Mouse (Mus musculus): Measurements from ENCODE around the gene Minpp1. TPM values are rescaled to one million over a fixed set of nuclear protein-coding genes. Genes with fewer than 3 reads are reported as not detected.
"Not testable (repeated sequence)": the region's sequence is repeated elsewhere in the genome, so short reads cannot be mapped to it uniquely, and the experiment has no call there.

Minpp1 gene
- total RNA-seq (2021) = 10 to 100 TPM; 30.8 to 36.7 TPM
- long read RNA-seq, experiment 1, transcript Minpp1-201 (5 exons, 2,613 nt) = major isoform, 141 of 149 reads
- long read RNA-seq, experiment 1, partial matches to known transcripts = 7 of 149 reads
- long read RNA-seq, experiment 1, other reads (novel, unspliced or antisense) = 1 of 149 reads
- long read RNA-seq, experiment 2, transcript Minpp1-201 (5 exons, 2,613 nt) = major isoform, 57 of 57 reads
- long read RNA-seq, experiment 2, partial matches to known transcripts = 0 of 57 reads
- long read RNA-seq, experiment 2, other reads (novel, unspliced or antisense) = 0 of 57 reads

- peak; percentile 93 for DNase-seq
These were observed at the start of gene Minpp1 for GRCm38 (mm10) chr19:32485681-32486105. TSS of gene Minpp1 (plus strand) at chr19:32485769.

DNA sequence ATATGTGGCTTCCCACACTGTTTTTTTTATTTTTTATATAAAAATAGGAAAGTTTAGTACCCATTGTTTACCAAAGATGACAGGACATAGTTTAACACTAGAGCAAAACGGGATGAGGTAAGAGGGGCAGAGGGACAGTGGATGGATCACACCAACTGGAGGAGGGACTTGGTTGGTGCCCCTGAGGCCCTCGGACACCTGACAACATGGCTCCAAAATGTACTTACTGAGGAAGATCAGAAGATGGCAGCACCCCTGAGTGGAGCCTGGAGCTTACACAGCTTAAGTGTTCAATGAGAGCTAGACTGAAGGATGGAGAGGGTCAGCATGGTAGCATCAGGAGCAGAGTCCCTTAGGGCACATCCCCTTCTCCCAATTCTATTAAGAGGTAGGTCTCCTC lies 46.2 kb upstream of the Minpp1 start:
- DNase-seq = no peak

DNA sequence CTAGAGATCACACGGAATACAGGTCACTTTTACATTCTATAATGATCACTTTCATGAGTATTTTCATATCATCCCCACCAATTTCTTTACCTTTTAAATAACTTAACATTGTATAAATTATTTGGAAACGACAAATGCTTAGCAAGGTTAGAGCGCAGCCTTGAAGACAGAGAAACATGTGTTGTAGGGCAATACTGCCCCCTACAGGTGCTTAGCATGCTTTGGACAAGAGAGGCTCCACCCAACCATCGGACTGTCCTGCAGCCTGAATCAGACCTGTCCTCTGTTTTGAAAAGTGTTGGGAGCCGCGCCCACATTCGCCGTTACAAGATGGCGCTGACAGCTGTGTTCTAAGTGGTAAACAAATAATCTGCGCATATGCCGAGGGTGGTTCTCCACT lies 44.0 kb upstream of the Minpp1 start:
- DNase-seq = peak; percentile 53

DNA sequence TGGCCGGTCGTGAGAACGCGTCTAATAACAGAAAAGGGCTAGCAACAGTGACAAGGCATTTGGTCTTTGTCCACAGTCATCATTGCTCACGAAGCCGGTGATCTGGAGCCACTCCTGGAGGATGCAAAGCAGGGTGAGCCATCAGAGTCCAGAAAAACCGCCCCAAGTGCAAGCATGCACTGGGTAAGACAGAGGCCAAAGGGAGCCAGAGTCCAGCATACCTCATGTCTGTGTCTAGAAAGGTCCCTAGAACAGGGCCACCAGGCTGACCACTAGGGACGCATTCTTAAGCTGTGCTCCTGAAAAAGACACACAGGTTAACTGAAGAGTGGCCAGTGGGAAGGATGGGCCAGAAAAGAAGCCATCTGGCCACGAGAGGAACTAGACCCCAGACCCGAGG lies 36.6 kb upstream of the Minpp1 start:
- no peak for DNase-seq

GRCm38 (mm10) chr19:32452231-32452630 lies 33.3 kb upstream of the Minpp1 start:
- DNase-seq = no peak

DNA sequence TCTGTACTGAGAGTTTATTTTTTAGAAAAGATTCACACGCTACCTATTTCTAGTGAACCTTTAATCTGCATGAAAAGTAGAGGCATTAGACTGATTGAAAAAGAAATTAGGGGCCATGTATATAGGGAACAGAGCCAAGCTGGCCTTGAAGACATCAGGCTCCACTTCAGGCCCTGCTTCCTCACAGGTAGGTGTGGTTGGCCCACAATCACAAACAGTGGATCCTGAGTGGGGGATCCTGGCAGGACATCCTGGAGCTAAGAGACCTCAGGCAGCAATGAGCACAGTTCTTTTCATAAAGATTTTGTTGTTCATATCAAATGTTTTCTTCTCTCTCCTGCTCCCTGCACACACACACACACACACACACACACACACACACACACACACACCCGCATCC lies 28.8 kb upstream of the Minpp1 start:
- DNase-seq = no peak

DNA sequence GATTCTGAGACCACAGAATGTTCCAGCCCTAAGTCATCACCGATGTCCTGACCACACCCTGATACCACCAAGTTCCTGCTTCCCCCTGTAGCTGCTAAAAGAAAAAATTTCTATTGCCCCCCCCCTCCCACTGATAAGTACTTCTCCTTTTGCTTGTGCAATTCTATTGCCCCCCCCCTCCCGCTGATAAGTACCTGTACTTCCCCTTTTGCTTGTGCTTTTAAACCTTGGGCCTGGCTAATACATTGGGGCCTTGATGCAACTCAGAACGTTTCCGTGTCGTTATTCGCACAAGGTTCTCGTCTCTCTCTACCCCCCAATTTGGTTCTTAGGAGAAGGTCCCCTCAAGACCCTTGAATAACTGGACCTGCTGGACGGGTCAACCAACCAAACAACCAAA lies 27.9 kb upstream of the Minpp1 start:
- DNase-seq = not testable (repeated sequence)

DNA sequence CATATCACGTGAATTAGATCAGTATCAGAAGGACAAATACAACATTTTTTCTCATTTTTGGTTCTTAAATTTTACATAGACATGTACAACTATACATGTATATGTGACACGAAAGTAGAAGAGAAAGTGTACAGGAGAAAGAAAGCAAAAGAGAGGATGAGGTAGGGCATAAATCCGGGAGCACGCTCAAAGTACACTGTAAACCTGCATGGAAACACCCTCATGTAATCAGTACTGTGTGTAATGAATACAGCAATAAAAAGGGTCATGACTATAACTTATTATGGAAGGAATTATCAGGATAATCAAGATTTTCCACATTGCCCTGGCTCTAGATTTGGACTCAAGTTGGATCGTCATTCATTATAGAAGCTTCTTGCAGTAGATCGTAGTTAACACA lies 22.5 kb upstream of the Minpp1 start:
- no peak for DNase-seq

GRCm38 (mm10) chr19:32465228-32465627 lies 20.3 kb upstream of the Minpp1 start:
- no peak for DNase-seq

DNA sequence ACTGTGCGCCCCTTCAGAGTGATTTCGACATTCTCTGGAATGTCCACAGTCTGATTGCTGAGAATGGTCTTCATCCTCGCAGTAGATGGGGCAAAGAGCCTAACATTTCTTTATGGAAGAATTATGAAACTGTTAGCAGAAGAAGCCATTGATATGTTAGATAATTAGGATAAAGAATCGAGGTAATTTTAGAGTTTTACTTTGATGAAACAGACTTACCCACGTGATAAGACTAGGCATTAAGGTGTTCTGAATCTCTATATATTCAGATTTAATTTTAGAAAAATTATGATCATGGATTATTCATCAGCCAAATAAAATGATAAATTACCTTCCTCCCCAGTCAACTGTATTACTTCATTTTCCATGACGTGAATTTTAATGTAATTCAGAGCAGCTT lies 19.1 kb upstream of the Minpp1 start, which contains the start of gene Rpl9-ps6:
Rpl9-ps6 (minus strand) TSS at position 101 of the 400 bp plus-strand sequence.
- DNase-seq = no peak

DNA sequence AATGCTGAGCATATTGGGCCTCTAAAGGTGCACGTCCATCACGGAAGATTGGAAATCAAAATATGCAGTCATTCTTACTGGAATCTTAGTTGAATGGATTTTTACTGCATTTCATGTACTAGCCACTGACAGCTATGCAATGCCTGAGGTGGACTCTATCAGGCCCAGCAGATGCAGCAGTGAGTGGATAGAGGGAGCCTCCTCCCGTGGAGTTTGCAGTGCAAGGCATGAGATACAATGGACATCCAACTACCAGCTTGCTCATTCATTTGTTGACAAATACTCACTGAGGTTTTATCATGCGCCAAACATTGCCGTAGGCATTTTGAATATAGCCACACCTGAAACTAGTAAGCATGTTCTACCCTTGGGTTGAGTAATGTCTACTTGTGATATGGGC lies 18.2 kb upstream of the Minpp1 start:
- no peak for DNase-seq

GRCm38 (mm10) chr19:32470059-32470497 lies 15.5 kb upstream of the Minpp1 start:
- peak; percentile 38 for DNase-seq

GRCm38 (mm10) chr19:32470570-32471263 lies 14.9 kb upstream of the Minpp1 start:
- no peak for DNase-seq

DNA sequence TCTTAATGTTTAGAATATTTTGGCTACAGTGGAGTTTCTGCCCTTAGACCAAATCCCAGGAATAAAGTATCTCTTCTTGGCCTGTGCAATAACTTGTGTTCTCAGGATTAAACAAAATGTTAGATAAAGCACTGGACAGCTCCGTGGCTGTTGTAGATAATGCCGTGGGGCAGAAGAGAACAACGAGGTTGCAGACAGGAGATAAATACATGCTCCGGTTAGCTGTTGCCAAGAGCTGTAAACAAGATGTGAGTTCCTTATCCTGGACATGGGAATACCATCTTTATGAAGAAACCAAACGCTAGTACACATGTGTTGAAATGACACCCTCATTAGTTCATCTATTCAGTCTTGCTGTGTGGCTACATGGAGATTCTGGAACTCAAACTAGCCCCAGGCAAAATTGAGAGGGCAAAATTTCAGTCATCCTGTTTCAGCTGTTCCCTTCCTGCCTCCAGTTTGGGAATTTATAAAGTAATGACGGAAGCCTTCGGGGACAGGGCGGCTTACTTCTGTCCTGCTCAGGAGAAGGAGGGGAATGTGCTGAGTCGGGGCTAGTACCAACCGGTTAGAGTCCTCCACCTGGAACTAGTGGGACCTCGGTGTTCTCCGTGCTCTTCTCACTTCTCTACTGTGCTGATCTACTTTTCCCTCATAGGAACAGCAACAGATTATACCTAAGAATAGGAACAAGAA lies 9.4 kb upstream of the Minpp1 start:
- DNase-seq = no peak

- DNase-seq = no peak
These were observed 8.9 kb upstream of the Minpp1 start for GRCm38 (mm10) chr19:32476712-32477052.

- no peak for DNase-seq
These were observed 5.3 kb upstream of the Minpp1 start for GRCm38 (mm10) chr19:32480255-32480654.

DNA sequence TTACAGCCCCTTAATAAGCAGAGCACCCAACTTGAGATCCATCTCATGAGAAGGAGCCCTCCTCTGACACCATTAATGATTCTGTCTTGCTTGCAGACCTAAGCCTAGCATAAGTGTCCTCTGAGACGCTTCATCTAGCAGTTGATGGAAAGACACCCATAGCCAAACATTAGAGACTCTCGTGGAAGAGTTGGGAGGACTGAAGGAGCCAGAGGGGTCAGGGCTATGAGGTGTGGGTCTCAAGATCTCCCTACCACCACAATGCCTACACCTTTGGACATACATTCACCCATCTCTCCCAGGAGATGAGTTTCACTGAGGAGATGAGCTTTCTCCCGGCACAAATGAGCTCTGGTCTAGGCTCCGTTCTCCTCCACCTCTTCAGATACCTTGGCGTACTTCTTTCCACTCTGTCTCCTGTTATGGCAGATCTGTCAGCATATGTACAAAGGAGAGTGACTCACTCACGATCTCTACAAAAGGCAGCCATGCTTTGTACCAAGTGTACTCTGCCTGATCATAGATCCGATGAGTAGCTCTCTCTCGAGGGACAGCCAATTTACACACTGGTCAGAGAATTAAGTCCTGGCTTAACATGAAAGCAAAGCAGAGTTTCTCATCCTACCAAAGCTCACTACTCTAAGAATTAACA lies 4.7 kb upstream of the Minpp1 start:
- no peak for DNase-seq

DNA sequence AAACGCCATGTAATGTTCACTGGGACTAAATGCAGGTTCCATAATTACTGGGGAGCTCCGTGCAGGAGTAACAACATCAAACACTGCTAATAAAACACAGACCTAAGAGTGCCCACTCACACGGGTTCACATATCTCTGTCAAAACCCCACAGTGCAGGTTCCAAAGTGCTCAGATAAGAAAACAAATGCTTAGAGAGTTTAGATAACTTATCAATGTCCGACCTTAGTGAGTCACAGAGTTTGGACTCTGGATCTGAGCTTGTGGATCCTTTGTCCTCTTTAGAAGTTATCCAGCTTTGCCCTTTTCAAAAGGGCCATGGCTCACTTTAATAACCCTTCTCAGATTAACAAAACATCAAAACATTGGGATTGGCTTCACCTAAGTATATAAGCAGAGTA lies 4.1 kb upstream of the Minpp1 start:
- DNase-seq = no peak

DNA sequence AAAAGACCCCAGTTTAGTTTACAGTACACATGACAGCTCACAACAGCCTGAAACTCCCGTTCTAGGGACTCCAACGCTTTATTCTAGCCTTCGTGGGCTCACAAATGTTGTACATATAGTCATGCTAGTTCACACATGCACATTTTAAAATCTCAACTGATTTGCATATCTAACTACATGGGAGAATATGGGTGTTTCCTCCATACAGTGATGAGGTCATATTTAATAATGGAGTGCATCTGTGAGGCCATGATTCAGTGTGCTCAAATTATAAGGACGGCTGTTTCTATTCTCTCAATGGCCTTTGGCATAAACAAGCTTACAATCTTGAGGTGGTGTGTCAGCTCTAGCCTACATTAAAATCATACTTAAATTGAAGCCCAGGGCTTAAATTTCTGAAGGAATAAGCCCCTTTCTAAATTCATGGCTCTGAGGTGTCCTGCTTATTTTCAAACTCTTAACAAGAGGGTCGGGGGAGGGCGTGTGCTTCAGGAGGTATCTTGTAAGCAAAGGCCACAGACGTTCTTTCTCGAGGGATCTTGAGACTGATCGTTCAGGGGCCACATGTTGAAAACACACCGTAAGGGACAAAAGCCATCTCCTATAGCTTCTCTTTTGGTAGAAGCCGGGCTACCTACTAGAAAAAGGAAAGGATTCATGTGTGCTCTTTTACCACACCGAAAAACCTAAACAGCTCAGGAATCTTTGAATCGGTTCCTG lies 468 bp upstream of the Minpp1 start:
- no peak for DNase-seq

DNA sequence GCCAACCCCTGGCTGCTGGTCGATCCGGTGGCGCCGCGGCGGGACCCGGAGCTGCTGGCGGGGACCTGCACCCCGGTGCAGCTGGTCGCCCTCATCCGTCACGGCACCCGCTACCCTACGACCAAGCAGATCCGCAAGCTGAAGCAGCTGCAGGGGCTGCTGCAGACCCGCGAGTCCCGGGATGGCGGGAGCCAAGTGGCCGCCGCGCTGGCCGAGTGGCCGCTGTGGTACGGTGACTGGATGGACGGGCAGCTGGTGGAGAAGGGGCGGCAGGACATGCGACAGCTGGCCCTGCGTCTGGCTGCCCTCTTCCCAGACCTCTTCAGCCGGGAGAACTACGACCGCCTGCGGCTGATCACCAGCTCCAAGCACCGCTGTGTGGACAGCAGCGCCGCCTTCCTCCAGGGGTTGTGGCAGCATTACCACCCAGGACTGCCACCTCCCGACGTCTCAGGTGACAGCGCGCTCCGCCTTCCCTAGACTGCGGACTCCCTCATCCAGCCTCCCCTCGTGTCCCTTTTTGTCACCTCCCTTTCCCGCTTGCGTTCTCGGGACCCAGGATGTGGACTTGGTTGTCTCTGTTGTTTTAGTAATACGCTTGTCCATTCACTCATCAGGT lies 646 bp downstream of the Minpp1 start:
- DNase-seq = peak; percentile 78

DNA sequence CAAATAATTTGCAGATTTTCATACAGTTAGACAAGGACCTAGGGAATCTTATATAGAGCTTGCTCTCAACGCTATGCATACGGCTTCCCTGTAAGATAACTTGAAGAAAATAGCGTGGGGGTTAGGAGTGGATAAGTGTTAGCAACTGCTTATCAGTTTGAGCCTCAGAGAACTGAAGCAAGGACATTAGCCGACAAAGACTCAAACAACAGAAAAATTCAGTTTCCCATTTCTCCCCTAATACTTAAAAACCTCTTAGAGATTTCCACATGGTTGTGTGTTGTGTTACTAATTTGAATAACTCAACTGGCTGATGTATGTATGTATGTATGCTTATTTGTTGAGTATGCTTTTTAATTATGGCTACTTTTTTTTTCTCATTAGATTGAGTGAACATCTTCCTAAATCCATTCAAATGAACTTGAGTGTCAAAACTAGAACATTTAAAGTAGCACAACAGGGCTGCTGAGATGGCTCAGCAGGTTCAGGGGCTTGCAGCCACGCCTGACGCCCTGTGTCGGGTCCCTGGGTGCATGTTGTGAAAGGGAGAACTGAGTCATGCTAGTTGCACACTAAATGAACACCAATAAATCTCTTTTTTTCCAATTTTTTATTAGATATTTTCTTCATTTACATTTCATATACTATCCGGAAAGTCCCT lies 2.2 kb downstream of the Minpp1 start:
- no peak for DNase-seq
